Mouse (Mus musculus) MEL (cell line): ENCODE data around the gene Hexim1. TPM values are rescaled to one million over a fixed set of nuclear protein-coding genes. Genes with fewer than 3 reads are reported as not detected.

Experiments
- DNase-seq: peaks from one replicate; pipeline ENCODE4 v3.0.0; 2011; ENCODE audit warnings: low read depth, low spot score
- H3K27ac ChIP-seq: 2 replicates; pipeline ENCODE4 v1.5.1; 2012; ENCODE audit warnings: low read depth, mild to moderate bottlenecking, control low read depth, low read length, moderate library complexity; ENCODE audit not compliant: control insufficient read depth
- H3K27me3 ChIP-seq, 2 experiments: fragments of 150-350 bp in 1 of 2; sonication (generic) in 1 of 2; 2 replicates each; pipeline ENCODE4 v1.6.1; 2012; ENCODE audit warnings: low read length in 2 of 2, mild to moderate bottlenecking in 2 of 2, improper control_type of control experiment in 1 of 2, moderate library complexity in 1 of 2; ENCODE audit not compliant: insufficient read depth in 2 of 2, control insufficient read depth in 1 of 2
- H3K36me3 ChIP-seq, 2 experiments: 2 replicates each; pipeline ENCODE4 v1.6.1; 2012 to 2014; ENCODE audit warnings: low read length in 2 of 2, improper control_type of control experiment in 1 of 2, inconsistent platforms in 1 of 2, mild to moderate bottlenecking in 1 of 2; ENCODE audit not compliant: insufficient read depth in 2 of 2, control insufficient read depth in 1 of 2
- H3K4me1 ChIP-seq, 2 experiments: fragments of 150-350 bp in 1 of 2; sonication (generic) in 1 of 2; 2 replicates each; pipeline ENCODE4 v1.6.1; 2012; ENCODE audit warnings: low read length in 2 of 2, improper control_type of control experiment in 1 of 2, mild to moderate bottlenecking in 1 of 2; ENCODE audit not compliant: insufficient read depth in 2 of 2, control insufficient read depth in 1 of 2
- H3K4me3 ChIP-seq, 2 experiments: fragments of 150-350 bp in 1 of 2; sonication (generic) in 1 of 2; 2 replicates each; pipeline ENCODE4 v1.5.1; 2012; ENCODE audit warnings: low read depth in 2 of 2, low read length in 2 of 2, mild to moderate bottlenecking in 2 of 2, moderate library complexity in 2 of 2, control low read depth in 1 of 2, improper control_type of control experiment in 1 of 2; ENCODE audit not compliant: control insufficient read depth in 1 of 2, insufficient read depth in 1 of 2
- H3K79me2 ChIP-seq: 2 replicates; pipeline ENCODE4 v1.6.1; 2012; ENCODE audit warnings: mild to moderate bottlenecking, low read length, moderate library complexity; ENCODE audit not compliant: control insufficient read depth, poor library complexity, insufficient read depth
- H3K9ac ChIP-seq: 2 replicates; pipeline ENCODE4 v1.6.1; 2012; ENCODE audit warnings: low read depth, mild to moderate bottlenecking, control low read depth, low read length, moderate library complexity; ENCODE audit not compliant: control insufficient read depth, poor library complexity, severe bottlenecking
- H3K9me3 ChIP-seq: fragments of 150-350 bp; sonication (generic); replicated peaks from 2 replicates; pipeline ENCODE4 v1.6.1; 2012; ENCODE audit warnings: mild to moderate bottlenecking, low read length, improper control_type of control experiment, moderate library complexity; ENCODE audit not compliant: insufficient read depth
- BHLHE40 ChIP-seq: IDR thresholded peaks from 2 replicates; pipeline ENCODE4 v1.6.1; 2012; ENCODE audit warnings: low read depth, mild to moderate bottlenecking, inconsistent platforms, low read length, improper control_type of control experiment, borderline replicate concordance
- CHD1 ChIP-seq: IDR thresholded peaks from 2 replicates; pipeline ENCODE4 v1.6.1; 2012; ENCODE audit warnings: low read depth, mild to moderate bottlenecking, inconsistent platforms, low read length, improper control_type of control experiment
- EP300 ChIP-seq, 2 experiments: IDR thresholded peaks; 2 replicates each; pipeline ENCODE4 v1.6.1; 2011; ENCODE audit warnings: improper control_type of control experiment in 2 of 2, low read length in 2 of 2, low read depth in 1 of 2, mild to moderate bottlenecking in 1 of 2
- HCFC1 ChIP-seq: IDR thresholded peaks from 2 replicates; pipeline ENCODE4 v1.6.1; 2012; ENCODE audit warnings: low read depth, mild to moderate bottlenecking, inconsistent platforms, low read length, improper control_type of control experiment, moderate library complexity
- JUND ChIP-seq: IDR thresholded peaks from 2 replicates; pipeline ENCODE4 v1.6.1; 2011; ENCODE audit warnings: low read depth, mild to moderate bottlenecking, improper control_type of control experiment, low read length
- NRF1 ChIP-seq: IDR thresholded peaks from 2 replicates; pipeline ENCODE4 v1.6.1; 2014; ENCODE audit warnings: low read depth, mild to moderate bottlenecking, inconsistent platforms, low read length, improper control_type of control experiment, moderate library complexity; ENCODE audit not compliant: poor library complexity, insufficient read depth, severe bottlenecking
- POLR2A ChIP-seq, 2 experiments: IDR thresholded peaks; 2 replicates each; pipeline ENCODE4 v1.6.1; 2011 to 2012; ENCODE audit warnings: low read length in 2 of 2, mild to moderate bottlenecking in 2 of 2, control low read depth in 1 of 2, improper control_type of control experiment in 1 of 2, low read depth in 1 of 2, moderate library complexity in 1 of 2; ENCODE audit not compliant: control insufficient read depth in 1 of 2, insufficient read depth in 1 of 2, poor library complexity in 1 of 2
- POLR2AphosphoS5 ChIP-seq: IDR thresholded peaks from 2 replicates; pipeline ENCODE4 v1.6.1; 2012; ENCODE audit warnings: low read depth, borderline replicate concordance, mild to moderate bottlenecking, inconsistent platforms, low read length, moderate library complexity, mixed read lengths
- TAL1 ChIP-seq: IDR thresholded peaks from 2 replicates; pipeline ENCODE4 v1.6.1; 2012; ENCODE audit warnings: mild to moderate bottlenecking, inconsistent platforms, low read length, moderate library complexity, mixed read lengths
- TCF12 ChIP-seq: IDR thresholded peaks from 2 replicates; pipeline ENCODE4 v1.6.1; 2014; ENCODE audit warnings: low read depth, mild to moderate bottlenecking, inconsistent platforms, low read length, improper control_type of control experiment, moderate library complexity
- UBTF ChIP-seq: IDR thresholded peaks from 2 replicates; pipeline ENCODE4 v1.6.1; 2012; ENCODE audit warnings: low read depth, mild to moderate bottlenecking, inconsistent platforms, low read length, improper control_type of control experiment, moderate library complexity, borderline replicate concordance; ENCODE audit not compliant: insufficient read depth
- USF2 ChIP-seq, 2 experiments: IDR thresholded peaks; 2 replicates each; pipeline ENCODE4 v1.6.1; 2011 to 2012; ENCODE audit warnings: improper control_type of control experiment in 2 of 2, low read length in 2 of 2, borderline replicate concordance in 1 of 2, inconsistent platforms in 1 of 2, low read depth in 1 of 2, mild to moderate bottlenecking in 1 of 2; ENCODE audit not compliant: insufficient read depth in 1 of 2
- ZC3H11A ChIP-seq: IDR thresholded peaks from 2 replicates; pipeline ENCODE4 v1.6.1; 2012; ENCODE audit warnings: low read depth, mild to moderate bottlenecking, inconsistent platforms, low read length, improper control_type of control experiment
- ZMIZ1 ChIP-seq: IDR thresholded peaks from 2 replicates; pipeline ENCODE4 v1.6.1; 2012; ENCODE audit warnings: low read depth, mild to moderate bottlenecking, inconsistent platforms, low read length, improper control_type of control experiment, moderate library complexity
- ZNF384 ChIP-seq: IDR thresholded peaks from 2 replicates; pipeline ENCODE4 v1.6.1; 2012; ENCODE audit warnings: low read depth, mild to moderate bottlenecking, inconsistent platforms, low read length, improper control_type of control experiment
- polyA plus RNA-seq, 2 experiments: library from polyadenylated mRNA; stranded (reverse) in 1 of 2; unstranded in 1 of 2; fragments of >175 nt in 1 of 2; fragments of >200 nt in 1 of 2; gene quantifications; 2 replicates each; pipeline versions ENCODE4 v1.2.1 to v1.2.4; 2012; ENCODE audit warnings: low replicate concordance in 2 of 2, low read depth in 1 of 2; ENCODE audit not compliant: insufficient read length in 2 of 2, insufficient read depth in 1 of 2, missing spikeins in 1 of 2
- total RNA-seq: library from RNA; depleted of rRNA; stranded (reverse); fragments of 300-350 nt; gene quantifications from 2 replicates; pipeline ENCODE4 v1.2.3, GENCODE M21; 2012

The Hexim1 gene
- total and polyA plus RNA-seq, 3 experiments: 17.3 to 25.4 TPM; not detected in 1

DNA sequence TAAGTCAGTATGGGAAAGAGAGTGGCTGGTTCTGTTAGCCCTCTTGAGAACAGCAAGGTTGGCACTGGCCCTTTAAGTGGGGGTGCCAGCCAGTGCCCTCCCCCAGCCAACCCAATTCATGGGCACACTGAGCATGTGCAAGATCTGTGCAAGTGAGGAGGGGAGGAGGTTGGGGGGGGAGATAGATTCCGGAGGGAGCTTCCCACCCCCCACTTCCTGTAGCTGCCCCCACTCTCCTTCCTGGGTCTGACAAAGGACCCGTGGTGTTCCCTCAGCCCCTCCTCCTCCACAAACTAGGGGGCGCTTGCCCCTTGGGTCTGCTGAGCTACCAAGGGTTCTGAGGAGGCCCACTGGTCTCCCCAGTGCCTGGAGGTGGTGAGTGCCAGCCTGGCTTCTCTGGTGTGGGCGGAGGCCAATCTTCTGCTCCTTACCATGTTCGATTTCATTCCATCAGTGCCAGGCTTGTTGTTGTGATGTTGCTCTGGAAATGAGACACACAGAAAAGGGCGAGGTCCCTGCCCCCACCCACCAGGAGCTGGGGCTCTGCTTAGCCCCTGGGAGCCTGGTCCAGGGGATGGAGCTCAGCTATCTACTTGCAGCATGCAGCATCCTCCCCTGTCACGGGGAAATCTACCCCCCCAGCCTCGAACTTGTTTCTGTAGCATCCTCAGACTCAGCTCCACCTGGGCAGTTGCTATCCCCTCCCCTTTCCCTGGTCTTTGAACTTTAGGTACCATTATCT, 26.6 kb downstream of the Hexim1 start:
- no peaks in the 10 kb centered on the region for H3K79me2 ChIP-seq
- TF ChIP-seq NRF1: peak; percentile 68
- no peak for TF ChIP-seq POLR2A (IDR thresholded peaks at IDR 0.05; ENCODE audit: control insufficient read depth in 1 of 2, insufficient read depth in 1 of 2, low read depth in 1 of 2, low read length in 2 of 2, poor library complexity in 1 of 2)
- TF ChIP-seq HCFC1: 0 out of 2 replicates have a peak, but pooled peaks have one; percentile 28
- H3K9me3 ChIP-seq: no peaks in the 10 kb centered on the region
- H3K4me1 ChIP-seq: peaks cover 0 to 5% of the 10 kb centered on the region in 2 experiments; a peak in 3 of 4 replicates
- no peak overlapping the region for H3K27ac ChIP-seq
- peak; percentile 32 for DNase-seq
- peaks cover 0 to 4% of the 10 kb centered on the region in 2 experiments; a peak in 1 of 4 replicates for H3K36me3 ChIP-seq
- peak overlapping the region; percentile 0; the same call in 1 of the 2 replicates for H3K9ac ChIP-seq
- H3K4me3 ChIP-seq: no peak overlapping the region
- H3K27me3 ChIP-seq: no peaks in the 10 kb centered on the region

DNA sequence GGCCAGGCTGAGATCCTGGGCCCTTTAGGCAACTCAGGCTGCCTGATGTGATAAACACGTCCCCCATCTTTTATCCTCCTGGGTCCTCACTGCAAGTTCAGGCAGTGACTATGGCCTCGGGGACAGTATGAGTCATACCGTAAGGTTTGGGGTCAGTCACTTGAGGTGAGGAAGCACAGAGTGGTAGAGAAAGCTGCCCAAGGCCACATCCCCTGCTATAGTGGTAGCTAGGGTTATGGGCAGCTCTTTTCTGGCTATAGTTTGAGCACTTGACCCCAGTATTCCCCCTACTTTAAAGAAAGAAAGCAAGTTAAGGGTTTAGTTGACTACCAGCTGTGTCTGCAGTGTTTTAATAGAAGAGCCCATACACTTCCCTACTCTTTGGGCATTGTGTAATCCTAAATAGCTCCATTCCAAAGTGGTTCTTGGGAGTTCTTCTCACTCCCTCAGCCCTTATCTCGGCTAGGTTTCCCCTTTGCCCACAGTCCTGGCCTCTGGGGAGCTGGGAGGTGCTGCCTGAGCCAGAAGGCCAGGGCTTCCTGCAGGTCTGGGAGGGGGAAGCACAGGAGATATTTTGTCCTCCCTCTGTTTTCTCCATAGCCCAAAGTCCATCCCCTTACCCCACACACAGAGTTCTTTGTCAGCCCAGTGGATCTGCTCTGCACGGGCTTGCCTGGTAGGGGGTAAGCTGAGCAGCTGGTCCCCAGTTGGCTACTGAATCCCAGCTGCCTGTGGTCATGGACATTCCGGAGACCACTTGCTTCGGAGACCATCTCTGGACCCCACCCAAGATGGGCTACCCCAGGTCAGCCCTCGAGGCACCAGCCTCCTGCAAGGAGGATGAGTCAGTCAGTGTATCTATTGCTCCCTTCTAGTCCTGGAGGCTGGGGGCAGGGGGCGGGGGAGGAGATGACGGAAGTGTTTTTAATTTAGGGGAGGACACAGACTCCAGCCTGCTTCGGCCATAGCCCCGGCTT, 28.6 kb downstream of the Hexim1 start:
- no peak overlapping the region for H3K9ac ChIP-seq
- no peak overlapping the region for H3K27ac ChIP-seq
- H3K9me3 ChIP-seq: no peaks in the 10 kb centered on the region
- H3K36me3 ChIP-seq: peaks cover 0 to 4% of the 10 kb centered on the region in 2 experiments; a peak in 1 of 4 replicates
- no peak overlapping the region for H3K4me3 ChIP-seq
- TF ChIP-seq HCFC1: no peak
- no peak for TF ChIP-seq CHD1
- TF ChIP-seq UBTF: no peak
- no peak for TF ChIP-seq USF2 (IDR thresholded peaks at IDR 0.05; ENCODE audit: borderline replicate concordance in 1 of 2, insufficient read depth in 1 of 2, low read depth in 1 of 2, low read length in 2 of 2)
- no peak for TF ChIP-seq POLR2AphosphoS5
- TF ChIP-seq JUND: no peak
- no peak for TF ChIP-seq ZC3H11A
- H3K27me3 ChIP-seq: no peaks in the 10 kb centered on the region
- peaks cover 0 to 5% of the 10 kb centered on the region in 2 experiments; a peak in 3 of 4 replicates for H3K4me1 ChIP-seq
- H3K79me2 ChIP-seq: no peaks in the 10 kb centered on the region
- DNase-seq: no peak

DNA sequence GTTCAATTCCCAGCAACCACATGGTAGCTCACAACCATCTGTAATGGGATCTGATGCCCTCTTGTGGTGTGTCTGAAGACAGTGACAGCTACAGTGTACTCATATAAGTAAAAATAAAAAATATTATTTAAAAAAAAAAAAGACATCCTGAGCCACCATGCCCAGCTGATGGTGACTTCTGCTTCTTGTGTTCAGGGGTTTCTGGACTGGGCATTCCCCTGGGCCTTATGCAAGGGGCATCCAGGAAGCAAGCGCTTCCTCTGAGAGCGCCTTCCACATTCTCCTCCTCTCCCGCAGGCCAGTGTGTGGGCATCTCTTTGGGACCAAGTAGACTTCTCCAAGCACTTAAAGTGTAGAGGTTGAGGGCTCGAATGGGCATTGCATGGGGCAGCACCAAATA, 30.4 kb downstream of the Hexim1 start:
- no peak for TF ChIP-seq EP300 (IDR thresholded peaks at IDR 0.05; ENCODE audit: low read depth in 1 of 2, low read length in 2 of 2)
- TF ChIP-seq BHLHE40: no peak
- no peak for TF ChIP-seq TAL1
- no peak for TF ChIP-seq POLR2A (IDR thresholded peaks at IDR 0.05; ENCODE audit: control insufficient read depth in 1 of 2, insufficient read depth in 1 of 2, low read depth in 1 of 2, low read length in 2 of 2, poor library complexity in 1 of 2)
- 0 out of 2 replicates have a peak, but pooled peaks have one; percentile 17 for TF ChIP-seq ZNF384
- no peak for TF ChIP-seq ZMIZ1
- TF ChIP-seq TCF12: no peak
- no peak for DNase-seq

More for the DNA sequence above, 30.4 kb downstream of the Hexim1 start:
- H3K27ac ChIP-seq: no peak overlapping the region
- H3K79me2 ChIP-seq: no peaks in the 10 kb centered on the region
- no peak overlapping the region for H3K9ac ChIP-seq
- peaks cover 0 to 4% of the 10 kb centered on the region in 2 experiments; a peak in 1 of 4 replicates for H3K36me3 ChIP-seq
- no peak overlapping the region for H3K4me3 ChIP-seq
- peaks cover 0 to 5% of the 10 kb centered on the region in 2 experiments; a peak in 3 of 4 replicates for H3K4me1 ChIP-seq
- no peaks in the 10 kb centered on the region for H3K9me3 ChIP-seq
- H3K27me3 ChIP-seq: no peaks in the 10 kb centered on the region
